Mouse (Mus musculus): Measurements from ENCODE around the gene Ccdc170.

The Ccdc170 gene

DNA sequence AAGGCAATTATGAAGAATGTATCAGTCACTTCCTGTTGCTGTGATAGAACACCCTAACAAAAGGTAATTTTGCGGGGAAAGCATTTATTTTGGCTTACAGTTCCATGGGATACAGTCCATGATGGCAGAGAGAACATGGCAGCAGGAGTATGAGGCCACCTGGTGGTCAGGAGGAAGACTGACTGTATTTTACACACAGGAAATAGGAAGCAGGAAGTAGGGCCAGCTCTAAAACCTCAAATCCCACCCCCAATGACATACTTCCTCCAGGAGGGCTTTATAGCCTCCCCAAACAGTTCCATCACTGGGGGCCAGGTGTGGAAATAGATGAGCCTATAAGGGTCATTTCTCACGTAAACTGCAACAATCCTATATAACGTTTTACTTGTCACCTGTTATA lies 39.8 kb downstream of the Ccdc170 start:
- DNase-seq (ENCODE audit: low spot score) = no peak

DNA sequence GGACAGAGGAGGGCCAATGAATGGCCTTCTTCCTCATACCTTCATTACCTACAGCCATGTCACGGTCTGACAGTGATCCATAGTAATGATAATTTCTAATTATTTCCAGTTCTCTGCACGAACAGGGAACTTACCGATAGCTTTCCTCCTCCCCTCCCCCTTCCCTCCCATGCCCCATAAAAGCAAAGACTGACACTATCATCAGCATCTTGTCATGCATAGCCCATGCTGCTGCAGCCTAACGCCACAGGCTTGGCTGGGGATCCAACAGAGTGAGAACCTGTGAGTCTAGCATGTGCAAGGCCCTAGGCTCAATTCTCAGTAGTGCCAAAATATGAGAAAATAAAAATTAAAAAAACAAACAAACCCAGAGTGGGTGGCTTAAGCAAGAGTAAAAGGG lies 40.8 kb downstream of the Ccdc170 start:
- no peak for DNase-seq (ENCODE audit: low spot score)

DNA sequence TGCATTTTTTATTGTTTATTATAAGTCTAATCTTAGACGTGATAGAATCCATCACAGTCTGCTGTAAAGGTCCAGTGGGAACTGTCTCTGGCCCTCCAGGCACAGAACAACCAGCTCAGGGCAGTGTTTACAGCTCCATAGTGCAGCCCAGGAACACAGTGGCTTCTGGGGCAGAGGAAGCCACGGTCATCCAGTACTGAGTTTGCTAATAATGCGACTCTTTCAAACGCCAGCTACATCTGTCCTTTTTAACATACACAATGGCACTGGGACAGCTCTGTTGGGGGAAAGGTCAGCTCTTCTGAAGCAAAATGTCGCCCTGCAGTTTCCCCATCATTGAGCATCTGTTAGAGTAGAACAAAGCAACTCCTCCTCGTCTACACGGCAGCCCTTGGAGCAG lies 45.7 kb downstream of the Ccdc170 start:
- DNase-seq (ENCODE audit: low spot score) = no peak

DNA sequence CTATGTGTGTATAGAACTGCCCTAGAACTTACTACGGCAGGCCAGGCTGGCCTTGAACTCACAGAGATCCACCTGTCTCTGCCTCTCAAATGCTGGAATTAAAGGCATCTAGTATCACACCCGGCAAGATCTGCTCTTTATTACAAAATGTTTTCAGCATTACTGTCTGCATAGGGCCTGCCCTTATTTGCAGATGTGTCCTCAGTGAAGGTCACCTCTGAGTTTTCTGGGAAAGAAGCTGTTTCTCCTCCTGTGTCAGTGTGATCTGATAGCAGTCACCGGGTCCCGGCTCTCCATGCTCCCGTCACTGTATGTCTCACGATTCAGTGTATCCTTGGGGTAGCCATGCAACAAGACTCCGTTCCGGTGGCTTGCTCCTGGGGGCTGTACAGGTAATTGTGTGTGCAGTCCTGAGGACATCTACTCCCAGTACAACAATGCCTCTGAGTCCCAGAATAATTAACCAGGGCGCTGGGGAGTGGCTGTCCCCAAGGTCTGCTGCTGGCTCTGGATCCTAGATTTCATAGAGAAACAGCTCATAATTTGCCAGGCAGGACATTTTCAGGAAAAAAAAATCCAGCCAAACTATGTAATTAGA lies 48.4 kb downstream of the Ccdc170 start:
- no peak for DNase-seq (ENCODE audit: low spot score)

DNA sequence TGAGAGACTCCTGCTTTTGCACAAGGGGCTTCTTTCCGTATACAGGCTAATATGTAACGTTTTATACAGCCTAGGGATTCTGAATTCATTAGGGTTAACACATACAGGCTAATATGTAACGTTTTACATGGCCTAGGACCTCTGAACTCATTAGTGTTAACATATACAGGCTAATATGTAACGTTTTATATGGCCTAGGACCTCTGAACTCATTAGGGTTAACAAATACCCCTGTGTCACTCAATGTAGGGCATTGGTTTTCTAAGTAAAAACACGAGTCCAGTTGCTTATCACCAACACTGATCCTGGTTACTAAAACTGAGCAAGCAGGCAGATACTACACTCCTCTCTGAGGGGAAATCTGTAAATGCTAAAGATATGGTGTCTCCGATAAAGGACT lies 49.6 kb downstream of the Ccdc170 start:
- DNase-seq (ENCODE audit: low spot score) = no peak

DNA sequence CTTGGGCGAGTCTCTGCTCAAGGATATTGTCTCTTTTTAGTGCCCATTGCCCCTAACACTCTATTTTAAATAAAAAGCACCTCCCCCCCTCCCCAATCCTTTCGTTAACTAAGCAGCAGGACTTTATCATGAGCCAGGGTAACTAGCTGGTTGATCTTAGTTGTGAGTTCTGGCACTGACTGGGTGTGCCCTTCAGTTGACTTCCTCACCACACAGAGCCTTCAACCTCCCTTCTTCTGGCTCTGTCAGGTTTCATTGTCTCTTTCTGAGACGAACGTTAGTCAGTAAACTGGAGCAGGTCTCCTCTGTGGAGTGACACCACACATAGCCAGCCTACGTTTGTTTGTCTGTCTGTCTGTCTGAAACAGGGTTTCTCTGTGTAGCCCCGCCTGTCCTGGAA lies 50.4 kb downstream of the Ccdc170 start:
- DNase-seq (ENCODE audit: low spot score) = no peak

DNA sequence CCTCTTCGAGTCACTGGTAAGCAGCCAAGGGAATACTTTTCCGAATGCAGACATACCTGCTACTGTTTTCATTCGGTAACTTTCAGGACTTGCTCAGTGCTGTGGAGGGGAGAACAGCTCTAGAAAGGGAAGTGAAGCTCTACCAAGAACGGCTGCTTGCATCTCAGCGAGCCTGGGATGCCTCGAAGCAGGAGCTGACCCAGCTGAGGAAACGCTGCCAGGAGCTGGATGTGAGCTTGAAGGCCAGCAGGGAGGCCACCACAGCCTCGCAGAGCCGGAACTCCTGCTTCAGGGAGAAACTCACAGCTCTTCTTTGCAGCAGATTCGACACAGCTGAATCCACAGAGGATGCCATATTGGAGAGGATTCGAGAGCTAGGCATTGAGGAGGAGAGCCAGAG lies 51.6 kb downstream of the Ccdc170 start:
- DNase-seq (ENCODE audit: low spot score) = no peak

DNA sequence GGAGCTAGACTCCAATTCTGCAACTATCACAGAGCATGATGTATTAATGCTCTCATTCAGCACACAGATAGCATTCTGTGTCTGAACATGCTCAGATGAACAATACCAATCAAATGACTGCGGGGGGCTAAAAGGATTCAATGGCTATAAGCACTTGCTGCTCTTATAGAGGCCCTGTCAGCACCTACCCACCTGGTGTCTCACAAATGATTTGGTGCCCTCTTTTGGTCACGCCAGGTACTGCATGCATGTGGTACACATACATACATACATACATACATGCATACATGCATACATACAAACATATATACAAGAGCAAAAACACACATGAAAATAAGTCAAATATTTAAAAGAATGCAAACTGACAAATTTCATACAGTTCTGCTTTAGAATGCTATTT lies 63.2 kb downstream of the Ccdc170 start:
- DNase-seq (ENCODE audit: low spot score) = peak; percentile 13

DNA sequence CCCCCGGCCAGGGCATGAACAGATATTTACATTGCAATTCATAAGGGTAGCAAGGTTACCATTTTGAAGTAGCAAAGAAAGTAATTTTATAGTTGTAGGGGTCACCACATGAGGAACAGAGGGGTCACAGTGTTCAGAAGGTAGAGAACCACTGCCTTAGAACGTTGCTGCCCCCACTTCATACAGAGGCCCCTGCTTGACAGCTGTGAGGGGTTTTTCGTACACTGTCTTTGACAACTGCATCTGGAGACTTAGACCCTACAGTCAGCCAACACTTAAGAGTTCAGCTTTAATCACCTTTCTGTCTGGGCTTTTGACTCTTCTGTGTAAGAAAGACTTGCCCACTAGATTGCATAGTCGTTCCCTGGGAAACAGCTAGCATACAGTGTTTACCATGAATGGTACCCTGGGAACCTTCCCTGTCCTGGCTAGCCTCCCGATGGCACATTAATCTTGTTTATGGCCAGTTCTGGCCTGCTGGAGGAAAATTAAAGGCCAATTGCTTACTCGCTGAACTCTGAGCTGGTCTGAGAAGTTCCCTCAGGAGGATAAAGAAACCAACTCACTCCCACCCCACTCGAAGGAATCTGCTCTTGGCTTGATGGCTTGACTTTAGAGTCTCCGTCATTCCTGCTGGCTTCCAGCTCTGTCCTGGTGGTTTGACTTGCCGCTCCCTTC lies 71.3 kb downstream of the Ccdc170 start:
- no peak for DNase-seq (ENCODE audit: low spot score)

DNA sequence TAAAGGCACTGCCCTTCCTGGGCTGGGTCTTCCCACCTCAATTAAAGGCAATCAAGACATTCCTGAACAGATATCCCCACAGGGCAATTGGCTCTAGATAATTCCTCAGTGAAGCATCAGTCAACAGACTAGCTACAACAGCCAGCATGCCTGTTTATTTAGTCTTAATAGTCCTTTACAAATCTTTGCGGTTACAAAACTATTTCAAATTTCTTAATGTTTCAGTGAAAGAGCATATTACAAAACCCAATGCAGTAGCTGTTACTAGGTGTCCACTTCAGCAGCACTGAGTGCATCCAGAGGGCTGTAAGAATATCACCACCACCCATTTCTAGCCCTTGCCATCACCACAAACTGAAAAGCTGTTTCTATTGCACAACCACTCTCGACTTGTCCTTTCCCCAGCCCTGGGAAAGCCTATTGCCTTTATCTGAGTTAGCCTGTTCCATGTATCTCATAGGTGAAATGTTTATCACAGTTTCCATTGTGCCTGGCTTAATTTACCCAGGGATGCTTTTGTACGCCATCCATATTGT lies 74.6 kb downstream of the Ccdc170 start:
- no peak for DNase-seq (ENCODE audit: low spot score)

DNA sequence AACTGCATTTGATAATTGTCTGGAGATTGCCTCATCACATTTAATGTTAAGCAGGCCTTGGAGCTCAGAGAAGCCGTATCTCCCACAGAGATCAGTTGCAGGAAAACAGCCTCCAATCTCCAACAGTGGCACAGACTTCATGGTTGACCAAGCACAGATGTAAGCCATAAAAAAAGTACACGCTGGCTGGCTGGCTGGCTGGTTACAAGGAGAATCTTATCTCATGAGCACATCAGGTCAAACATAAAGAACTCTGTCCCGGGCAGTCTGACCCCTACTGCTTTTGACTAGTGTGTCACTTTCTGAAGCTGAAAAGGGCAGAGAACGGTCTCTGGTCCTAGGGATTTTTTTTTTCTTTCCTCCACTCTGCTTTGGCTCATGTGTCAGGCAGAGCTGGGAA lies 76.8 kb downstream of the Ccdc170 start:
- DNase-seq (ENCODE audit: low spot score) = no peak

DNA sequence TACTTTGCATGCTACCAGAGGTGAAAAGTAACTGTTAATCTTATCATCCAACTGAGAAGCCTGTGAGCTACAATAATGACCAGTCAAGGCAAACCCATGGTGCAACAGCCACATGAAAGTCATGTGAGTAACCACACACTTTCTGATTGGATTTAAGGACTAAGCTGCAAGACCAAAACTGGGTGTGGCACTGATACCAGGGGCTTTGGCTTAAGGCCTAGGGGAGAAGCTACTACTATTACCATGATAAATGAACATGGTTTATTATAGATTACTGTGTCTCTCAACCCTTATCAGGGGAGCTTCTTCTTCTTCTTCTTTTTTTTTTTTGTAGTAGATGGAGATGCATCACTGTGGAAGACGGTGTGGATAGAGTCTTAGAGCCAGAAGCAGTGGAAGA lies 82.8 kb downstream of the Ccdc170 start:
- no peak for DNase-seq (ENCODE audit: low spot score)

DNA sequence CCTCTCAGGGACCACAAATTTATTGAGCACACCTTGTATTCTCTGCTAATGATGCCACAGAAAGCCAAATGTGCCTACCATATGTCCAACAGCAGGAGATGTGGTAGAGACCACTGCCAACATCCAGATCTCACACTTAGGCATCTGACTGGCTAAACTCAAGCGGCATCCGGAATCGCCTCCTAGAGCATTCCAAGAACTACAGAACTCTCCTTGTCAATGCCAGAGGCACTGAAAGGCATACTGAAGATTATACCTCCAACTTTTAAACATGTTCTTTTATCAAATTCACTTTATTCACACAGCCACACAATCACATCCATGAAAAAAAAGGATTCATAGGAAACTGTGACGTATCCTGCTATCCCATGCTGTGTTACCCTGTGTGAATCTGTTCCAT lies 88.5 kb downstream of the Ccdc170 start:
- no peak for DNase-seq (ENCODE audit: low spot score)

DNA sequence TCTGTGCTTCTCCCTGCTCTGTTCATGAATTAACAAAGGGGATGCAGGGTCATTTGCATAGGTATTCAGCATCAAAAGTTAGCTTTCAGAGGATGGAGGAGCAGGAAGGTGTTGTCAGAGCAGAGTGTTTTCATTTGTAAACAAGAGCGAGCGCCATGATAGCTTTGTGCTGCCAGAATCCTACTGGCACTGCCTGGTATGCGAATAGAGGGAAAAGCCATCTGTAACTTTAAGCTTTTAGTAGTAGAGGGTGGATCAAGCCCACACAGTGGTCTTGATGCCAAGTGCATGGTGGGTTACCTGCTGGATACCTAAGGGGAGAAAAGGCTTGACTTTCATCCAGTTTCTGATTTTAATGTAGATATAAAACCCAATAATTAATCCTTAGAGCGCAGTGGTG lies 89.0 kb downstream of the Ccdc170 start:
- no peak for DNase-seq (ENCODE audit: low spot score)

DNA sequence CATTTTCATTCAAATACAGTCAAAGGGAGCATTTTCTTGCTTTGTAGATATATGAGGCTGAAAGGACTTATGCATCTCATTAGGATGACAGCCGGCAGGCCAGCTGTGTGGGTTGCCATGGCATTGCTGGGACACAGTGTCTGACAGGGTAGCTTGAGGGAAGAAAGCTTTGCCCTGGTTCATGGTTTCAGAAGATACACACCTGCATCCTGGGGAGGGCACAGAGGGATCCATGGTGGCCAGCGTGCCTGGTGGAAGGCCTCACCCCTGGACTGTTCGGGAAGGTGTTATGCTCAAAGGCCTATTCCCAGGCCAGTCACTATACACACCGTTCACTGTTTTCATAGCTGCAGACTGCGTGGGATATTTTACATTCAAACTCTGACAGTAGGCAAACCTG lies 99.6 kb downstream of the Ccdc170 start:
- no peak for DNase-seq (ENCODE audit: low spot score)

DNA sequence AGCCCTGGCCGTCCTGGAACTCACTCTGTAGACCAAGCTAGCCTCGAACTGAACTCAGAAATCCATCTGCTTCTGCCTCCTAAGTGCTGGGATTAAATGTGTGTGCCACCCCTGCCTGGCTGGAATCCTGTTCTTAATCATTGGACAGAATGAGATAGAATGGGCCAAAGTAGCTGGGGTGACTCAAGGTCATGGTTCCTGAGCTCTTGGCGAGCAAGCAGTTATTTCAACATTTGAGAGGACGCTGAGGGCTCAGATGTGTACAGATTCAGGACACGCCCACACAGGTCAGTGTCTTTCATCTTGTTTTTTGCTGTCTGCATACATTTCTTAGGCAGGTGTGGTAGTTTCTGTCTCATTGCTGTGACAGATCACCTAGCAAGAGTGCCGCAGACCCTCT lies 104.4 kb downstream of the Ccdc170 start:
- no peak for DNase-seq (ENCODE audit: low spot score)

DNA sequence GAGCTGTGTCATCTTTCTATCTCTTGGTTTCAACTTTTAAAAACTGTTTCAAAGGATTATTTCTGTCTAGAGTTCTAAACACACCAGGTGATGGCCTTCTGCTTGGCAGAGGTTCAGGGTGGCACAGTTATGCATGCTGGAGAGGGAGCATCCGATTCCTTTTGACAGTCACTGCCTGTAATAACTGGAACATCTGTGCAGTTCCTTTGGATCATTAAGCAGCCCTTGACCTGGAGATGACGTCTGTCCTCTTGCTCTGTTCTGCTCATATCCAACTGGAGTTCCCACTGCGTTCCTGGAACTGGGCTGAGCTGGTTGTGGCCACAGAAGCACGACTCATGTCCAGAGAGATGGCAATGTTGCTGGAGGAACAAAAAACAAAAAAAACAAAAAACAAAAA lies 107.3 kb downstream of the Ccdc170 start:
- no peak for DNase-seq (ENCODE audit: low spot score)

DNA sequence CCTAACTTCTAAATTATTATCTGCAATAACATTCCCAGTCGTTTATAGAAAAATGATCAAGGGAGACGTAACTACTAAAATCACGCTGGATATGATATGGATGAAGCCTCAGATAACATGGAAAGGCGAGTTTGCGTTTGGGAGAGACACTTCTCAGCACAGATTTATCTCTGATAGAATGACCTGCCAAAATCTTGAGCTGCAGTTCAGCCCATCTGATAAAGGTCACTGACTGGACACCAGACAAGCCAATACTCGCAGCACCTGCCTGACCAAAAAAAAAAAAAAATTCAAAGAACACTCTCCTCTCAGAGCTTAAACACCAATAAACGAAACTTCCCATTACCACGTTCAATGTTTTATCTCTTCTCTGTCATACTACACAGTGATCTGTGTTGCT lies 108.7 kb downstream of the Ccdc170 start:
- no peak for DNase-seq (ENCODE audit: low spot score)

DNA sequence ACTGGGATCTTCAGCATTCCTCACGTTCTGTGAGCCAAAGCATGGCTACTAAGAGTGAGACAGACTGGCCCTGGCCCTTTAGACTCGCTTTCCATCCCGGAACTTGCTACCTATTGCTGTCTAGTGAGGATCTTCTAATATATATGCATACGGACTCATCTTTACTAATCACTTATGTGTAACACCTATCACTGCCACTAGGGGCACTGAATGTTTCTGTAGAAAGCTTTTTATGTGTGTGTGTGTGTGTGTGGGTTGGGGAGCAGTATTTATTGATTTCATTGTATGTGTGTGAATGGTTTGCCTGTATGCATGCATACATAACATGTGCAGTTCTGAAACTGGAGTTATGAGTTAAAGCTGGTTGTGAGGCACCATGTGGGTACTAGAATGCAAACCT lies 111.5 kb downstream of the Ccdc170 start:
- peak; percentile 13 for DNase-seq (ENCODE audit: low spot score)

DNA sequence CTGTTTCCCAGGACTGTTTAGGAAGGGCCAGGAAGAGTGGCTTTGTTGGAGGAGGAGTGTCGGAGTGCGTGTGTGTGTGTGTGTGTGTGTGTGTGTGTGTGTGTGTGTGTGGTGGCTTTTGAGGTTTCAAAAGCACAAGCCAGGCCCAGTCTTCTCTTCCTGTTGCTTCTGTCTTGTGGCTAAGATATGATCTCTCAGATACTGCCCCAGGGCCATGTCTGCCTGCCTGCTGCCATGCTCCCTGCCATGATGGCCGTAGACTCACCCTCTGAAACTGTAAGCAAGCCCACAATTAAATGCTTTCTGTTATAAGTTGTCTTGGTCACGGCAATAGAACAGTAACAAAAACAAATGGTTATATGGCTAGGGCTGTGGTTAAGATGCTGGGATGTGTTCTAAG lies 114.9 kb downstream of the Ccdc170 start:
- DNase-seq (ENCODE audit: low spot score) = peak; percentile 8

DNA sequence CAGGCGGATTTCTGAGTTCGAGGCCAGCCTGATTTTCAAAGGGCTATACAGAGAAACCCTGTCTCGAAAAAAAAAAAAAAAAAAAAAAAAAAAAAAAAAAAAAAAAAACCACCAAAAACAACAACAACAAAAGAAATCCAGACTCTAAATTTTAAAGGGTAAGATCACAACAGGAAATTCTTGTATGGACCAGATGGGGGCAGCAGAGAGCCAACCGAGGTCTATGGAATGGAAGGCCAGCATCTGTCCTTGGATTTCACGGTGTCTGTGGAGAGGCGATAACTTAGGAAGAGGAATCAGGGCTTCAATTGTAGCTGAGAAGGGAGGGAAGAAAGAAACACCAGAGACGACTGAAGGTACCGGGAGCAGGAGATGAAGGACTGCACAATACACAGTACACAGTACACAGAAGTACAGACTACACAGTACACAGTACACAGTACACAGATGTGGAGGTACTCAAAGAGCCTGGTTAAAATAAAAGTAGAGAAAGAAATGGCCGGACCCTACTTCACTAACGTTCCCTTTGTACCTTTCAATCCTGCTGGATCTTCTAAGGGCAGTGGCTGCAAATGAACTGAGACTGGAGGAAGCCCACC lies 116.0 kb downstream of the Ccdc170 start:
- peak; percentile 33 for DNase-seq (ENCODE audit: low spot score)

DNA sequence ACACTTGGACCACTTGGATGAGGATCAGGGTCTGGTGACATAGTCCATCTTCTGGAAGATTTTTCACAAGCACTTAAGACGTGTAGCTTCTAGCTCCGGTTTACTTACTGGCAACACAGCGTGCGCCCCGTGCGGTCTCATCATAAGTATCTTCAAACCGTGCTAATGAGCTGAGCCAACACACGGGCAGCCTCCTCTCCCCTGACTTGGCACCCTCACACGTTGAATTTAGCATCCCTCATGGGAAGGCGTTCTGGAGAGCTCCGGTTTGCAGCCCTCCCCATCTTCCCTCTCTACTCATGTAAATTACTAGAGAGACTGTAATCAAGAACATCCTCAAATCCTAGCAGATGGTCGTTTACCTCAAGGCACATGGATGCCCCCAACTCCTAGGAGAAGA lies 116.6 kb downstream of the Ccdc170 start:
- no peak for DNase-seq (ENCODE audit: low spot score)

DNA sequence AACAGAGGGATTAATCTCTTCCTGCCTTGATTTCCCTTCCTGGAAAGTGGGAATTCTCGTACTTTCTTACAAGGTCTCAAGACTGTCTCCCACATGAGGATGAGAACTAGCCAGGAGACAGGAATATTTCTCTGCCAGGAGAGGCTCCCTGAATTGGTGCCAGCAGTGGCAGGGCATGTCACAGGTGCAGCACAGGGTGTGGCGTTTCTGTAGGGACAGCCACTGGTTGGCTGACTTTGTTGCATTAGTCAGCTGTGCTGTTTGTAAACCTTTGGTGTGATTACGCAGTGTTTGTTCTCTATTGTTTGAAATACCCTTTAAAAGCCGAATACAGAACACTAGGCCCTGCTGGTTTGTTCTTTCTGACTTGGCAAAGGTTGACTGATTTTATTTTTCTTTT lies 117.3 kb downstream of the Ccdc170 start:
- DNase-seq (ENCODE audit: low spot score) = no peak
